Mouse (Mus musculus) CH12.LX (cell line): ENCODE measurements around the gene Tmod3.

Experiments
- MYC ChIP-seq: IDR thresholded peaks from 2 replicates; pipeline ENCODE4 v1.6.1; 2011; ENCODE audit warnings: low read depth, mild to moderate bottlenecking, improper control_type of control experiment, low read length
- TBP ChIP-seq: conservative IDR thresholded peaks from 2 replicates; pipeline ENCODE4 v1.6.1; 2011; ENCODE audit warnings: low read depth, low read length, improper control_type of control experiment

DNA sequence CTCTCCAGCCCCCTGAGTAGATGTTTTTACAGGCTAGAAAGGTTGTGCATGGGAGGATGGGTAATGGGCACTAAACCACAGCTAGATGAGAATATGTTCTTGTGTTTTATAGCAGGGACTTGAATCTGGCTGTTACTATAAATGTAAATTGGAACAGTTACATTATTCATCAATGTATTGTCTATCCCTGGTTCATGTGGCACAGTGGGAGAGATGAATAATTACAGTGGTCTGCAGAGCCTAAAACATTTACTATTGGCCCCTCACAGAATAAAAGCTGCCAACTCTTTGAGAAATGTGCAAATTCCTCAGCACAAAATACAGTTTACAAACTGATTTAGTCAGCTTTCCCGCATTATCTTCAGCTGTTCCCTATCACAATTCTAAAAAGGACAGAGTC, 23.0 kb downstream of the Tmod3 start:
- TF ChIP-seq MYC (no peak), TBP (no peak)
